Mouse (Mus musculus): ENCODE measurements around the gene Opalin. TPM values are rescaled to one million over a fixed set of nuclear protein-coding genes. Genes with fewer than 3 reads are reported as not detected.

The Opalin gene
- polyA plus RNA-seq, 1 experiment, result not detected

GRCm38 (mm10) chr19:41048187-41048559 is 28.7 kb downstream of the Opalin start:
- H3K79me2 ChIP-seq (ENCODE audit: control insufficient read depth, insufficient read depth), result no peaks in the 10 kb centered on the region
- no peaks in the 10 kb centered on the region for H3K27me3 ChIP-seq (ENCODE audit: control insufficient read depth, insufficient read depth, insufficient read length)
- TF ChIP-seq MYOG (IDR thresholded peaks at IDR 0.05; ENCODE audit: control insufficient read depth, extremely low read depth, insufficient read length) (no peak), MAX (IDR thresholded peaks at IDR 0.05) (no peak), MYOD1 (IDR thresholded peaks at IDR 0.05; ENCODE audit: control insufficient read depth, insufficient read length, low read depth) (no peak), CEBPB (IDR thresholded peaks at IDR 0.05; ENCODE audit: low read depth) (no peak), USF1 (IDR thresholded peaks at IDR 0.05; ENCODE audit: low read depth) (no peak), FOSL1 (IDR thresholded peaks at IDR 0.05; ENCODE audit: insufficient read depth, low read length, poor library complexity, severe bottlenecking) (no peak), CTCF (IDR thresholded peaks at IDR 0.05; ENCODE audit: control insufficient read depth, insufficient read depth, insufficient read length) (no peak)
- H3ac ChIP-seq (ENCODE audit: control insufficient read depth, insufficient read length, low read depth), result no peak overlapping the region
- H3K36me3 ChIP-seq (ENCODE audit: control insufficient read depth, insufficient read depth), result no peaks in the 10 kb centered on the region
- H3K4me3 ChIP-seq (ENCODE audit: insufficient read depth, poor library complexity, severe bottlenecking), result no peak overlapping the region
- H3K79me3 ChIP-seq (ENCODE audit: low read depth), result no peaks in the 10 kb centered on the region

- Histone ChIP-seq H3K79me3 (ENCODE audit: low read depth) (no peaks in the 10 kb centered on the region), H3ac (ENCODE audit: control insufficient read depth, insufficient read length, low read depth) (no peak overlapping the region), H3K4me3 (ENCODE audit: insufficient read depth, poor library complexity, severe bottlenecking) (no peak overlapping the region), H3K27me3 (ENCODE audit: control insufficient read depth, insufficient read depth, insufficient read length) (no peaks in the 10 kb centered on the region), H3K79me2 (ENCODE audit: control insufficient read depth, insufficient read depth) (no peaks in the 10 kb centered on the region), H3K36me3 (ENCODE audit: control insufficient read depth, insufficient read depth) (no peaks in the 10 kb centered on the region)
- TF ChIP-seq MAX (IDR thresholded peaks at IDR 0.05) (no peak), FOSL1 (IDR thresholded peaks at IDR 0.05; ENCODE audit: insufficient read depth, low read length, poor library complexity, severe bottlenecking) (no peak), CTCF (IDR thresholded peaks at IDR 0.05; ENCODE audit: control insufficient read depth, insufficient read depth, insufficient read length) (no peak), CEBPB (IDR thresholded peaks at IDR 0.05; ENCODE audit: low read depth) (no peak), MYOD1 (IDR thresholded peaks at IDR 0.05; ENCODE audit: control insufficient read depth, insufficient read length, low read depth) (no peak), USF1 (IDR thresholded peaks at IDR 0.05; ENCODE audit: low read depth) (no peak)
These were observed 29.3 kb downstream of the Opalin start for GRCm38 (mm10) chr19:41047437-41048186.

GRCm38 (mm10) chr19:41045091-41045770 is 31.7 kb downstream of the Opalin start:
- H3K79me3 ChIP-seq (ENCODE audit: low read depth), result no peaks in the 10 kb centered on the region
- H3K36me3 ChIP-seq (ENCODE audit: control insufficient read depth, insufficient read depth), result no peaks in the 10 kb centered on the region
- H3ac ChIP-seq (ENCODE audit: control insufficient read depth, insufficient read length, low read depth), result no peak overlapping the region
- TF ChIP-seq FOSL1 (IDR thresholded peaks at IDR 0.05; ENCODE audit: insufficient read depth, low read length, poor library complexity, severe bottlenecking), result no peak
- peak; percentile 30 for TF ChIP-seq USF1 (IDR thresholded peaks at IDR 0.05; ENCODE audit: low read depth)
- H3K4me3 ChIP-seq (ENCODE audit: insufficient read depth, poor library complexity, severe bottlenecking), result no peak overlapping the region
- H3K79me2 ChIP-seq (ENCODE audit: control insufficient read depth, insufficient read depth), result no peaks in the 10 kb centered on the region
- no peaks in the 10 kb centered on the region for H3K27me3 ChIP-seq (ENCODE audit: control insufficient read depth, insufficient read depth, insufficient read length)

- no peak overlapping the region for H3ac ChIP-seq (ENCODE audit: control insufficient read depth, insufficient read length, low read depth)
- no peaks in the 10 kb centered on the region for H3K79me2 ChIP-seq (ENCODE audit: control insufficient read depth, insufficient read depth)
- no peak overlapping the region for H3K4me3 ChIP-seq (ENCODE audit: insufficient read depth, poor library complexity, severe bottlenecking)
- H3K79me3 ChIP-seq (ENCODE audit: low read depth), result no peaks in the 10 kb centered on the region
- TF ChIP-seq CTCF (IDR thresholded peaks at IDR 0.05; ENCODE audit: control insufficient read depth, insufficient read depth, insufficient read length) (no peak), MAX (IDR thresholded peaks at IDR 0.05) (no peak), MYOD1 (IDR thresholded peaks at IDR 0.05; ENCODE audit: control insufficient read depth, insufficient read length, low read depth) (no peak), USF1 (IDR thresholded peaks at IDR 0.05; ENCODE audit: low read depth) (no peak), CEBPB (IDR thresholded peaks at IDR 0.05; ENCODE audit: low read depth) (no peak), FOSL1 (IDR thresholded peaks at IDR 0.05; ENCODE audit: insufficient read depth, low read length, poor library complexity, severe bottlenecking) (no peak), MYOG (IDR thresholded peaks at IDR 0.05; ENCODE audit: control insufficient read depth, extremely low read depth, insufficient read length) (no peak)
- no peaks in the 10 kb centered on the region for H3K36me3 ChIP-seq (ENCODE audit: control insufficient read depth, insufficient read depth)
- H3K27me3 ChIP-seq (ENCODE audit: control insufficient read depth, insufficient read depth, insufficient read length), result peaks cover 7% of the 10 kb centered on the region
These were observed 37.8 kb downstream of the Opalin start for GRCm38 (mm10) chr19:41039110-41039509.

- H3ac ChIP-seq (ENCODE audit: control insufficient read depth, insufficient read length, low read depth), result no peak overlapping the region
- no peaks in the 10 kb centered on the region for H3K36me3 ChIP-seq (ENCODE audit: control insufficient read depth, insufficient read depth)
- peaks cover 10% of the 10 kb centered on the region for H3K27me3 ChIP-seq (ENCODE audit: control insufficient read depth, insufficient read depth, insufficient read length)
- no peaks in the 10 kb centered on the region for H3K79me3 ChIP-seq (ENCODE audit: low read depth)
- H3K4me3 ChIP-seq (ENCODE audit: insufficient read depth, poor library complexity, severe bottlenecking), result no peak overlapping the region
- H3K79me2 ChIP-seq (ENCODE audit: control insufficient read depth, insufficient read depth), result no peaks in the 10 kb centered on the region
- TF ChIP-seq FOSL1 (IDR thresholded peaks at IDR 0.05; ENCODE audit: insufficient read depth, low read length, poor library complexity, severe bottlenecking), result no peak
- no peak for TF ChIP-seq USF1 (IDR thresholded peaks at IDR 0.05; ENCODE audit: low read depth)
- TF ChIP-seq MAX (IDR thresholded peaks at IDR 0.05), result no peak
- TF ChIP-seq MYOD1 (IDR thresholded peaks at IDR 0.05; ENCODE audit: control insufficient read depth, insufficient read length, low read depth), result no peak
- no peak for TF ChIP-seq MYOG (IDR thresholded peaks at IDR 0.05; ENCODE audit: control insufficient read depth, extremely low read depth, insufficient read length)
- TF ChIP-seq CEBPB (IDR thresholded peaks at IDR 0.05; ENCODE audit: low read depth), result no peak
- TF ChIP-seq CTCF (IDR thresholded peaks at IDR 0.05; ENCODE audit: control insufficient read depth, insufficient read depth, insufficient read length), result no peak
These were observed 40.9 kb downstream of the Opalin start for GRCm38 (mm10) chr19:41035809-41036551.
